Mouse (Mus musculus): ENCODE measurements around the gene Clk2. TPM values are rescaled to one million over a fixed set of nuclear protein-coding genes. Genes with fewer than 3 reads are reported as not detected.

Clk2 gene
- polyA plus RNA-seq (2015; fragmentation: Nextera tagmentation; extraction: Ambion mirVana): 9.4 and 10.4 TPM in 2 replicates

GRCm38 (mm10) chr3:89164506-89165267, at the start of gene Clk2:
Gene Clk2, plus strand, starts transcription at chr3:89164795.

GRCm38 (mm10) chr3:89135958-89136357, 28.6 kb upstream of the Clk2 start, which contains the start of gene Pklr:
Gene Pklr, plus strand, starts transcription at chr3:89136142.

DNA sequence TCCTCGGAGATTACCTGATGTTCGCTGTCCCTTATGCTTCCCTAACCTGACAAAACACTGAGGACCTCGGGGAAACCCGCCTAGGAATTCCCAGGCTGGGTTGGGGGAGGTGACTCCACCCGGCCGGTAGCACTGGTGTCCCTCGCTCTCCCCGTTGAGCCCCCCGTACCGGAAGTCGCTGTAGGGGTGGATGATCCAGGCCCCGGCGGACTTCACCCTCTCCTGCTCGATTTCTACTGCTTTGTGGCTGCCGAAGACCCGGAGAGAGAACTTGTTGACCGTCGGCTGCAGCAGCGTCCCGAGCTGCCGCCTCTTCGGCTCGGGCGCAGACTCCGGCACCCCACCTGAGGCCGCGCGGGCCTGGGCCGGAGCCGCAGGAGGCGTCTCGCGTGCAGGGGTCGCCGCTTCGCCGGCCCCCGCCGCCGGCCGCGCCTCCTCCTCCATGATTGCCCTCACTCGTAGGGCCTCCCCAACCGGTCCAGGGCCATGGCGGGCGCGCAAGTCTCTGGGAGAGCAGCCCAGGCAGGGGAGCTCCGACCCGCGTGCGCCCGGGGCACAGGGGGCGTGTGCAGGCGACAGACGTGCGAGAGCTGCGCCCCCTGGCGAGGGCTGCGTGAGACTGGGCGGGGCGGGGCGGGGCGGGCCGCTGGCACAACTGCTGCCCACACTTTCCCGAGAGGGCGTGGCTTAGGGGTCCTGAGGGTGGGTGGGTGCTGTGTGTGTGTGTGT, 4.8 kb upstream of the Clk2 start, which contains the start of gene Hcn3:
Gene Hcn3 (minus strand): TSS at position 581 of the 729 bp plus-strand sequence.

GRCm38 (mm10) chr3:89177242-89178106, 12.9 kb downstream of the Clk2 start, which contains the start of gene Scamp3:
Gene Scamp3, plus strand, starts transcription at chr3:89177473.

GRCm38 (mm10) chr3:89183058-89183958, 18.7 kb downstream of the Clk2 start, which contains the start of gene Fam189b:
Gene Fam189b, plus strand, starts transcription at chr3:89183143.

DNA sequence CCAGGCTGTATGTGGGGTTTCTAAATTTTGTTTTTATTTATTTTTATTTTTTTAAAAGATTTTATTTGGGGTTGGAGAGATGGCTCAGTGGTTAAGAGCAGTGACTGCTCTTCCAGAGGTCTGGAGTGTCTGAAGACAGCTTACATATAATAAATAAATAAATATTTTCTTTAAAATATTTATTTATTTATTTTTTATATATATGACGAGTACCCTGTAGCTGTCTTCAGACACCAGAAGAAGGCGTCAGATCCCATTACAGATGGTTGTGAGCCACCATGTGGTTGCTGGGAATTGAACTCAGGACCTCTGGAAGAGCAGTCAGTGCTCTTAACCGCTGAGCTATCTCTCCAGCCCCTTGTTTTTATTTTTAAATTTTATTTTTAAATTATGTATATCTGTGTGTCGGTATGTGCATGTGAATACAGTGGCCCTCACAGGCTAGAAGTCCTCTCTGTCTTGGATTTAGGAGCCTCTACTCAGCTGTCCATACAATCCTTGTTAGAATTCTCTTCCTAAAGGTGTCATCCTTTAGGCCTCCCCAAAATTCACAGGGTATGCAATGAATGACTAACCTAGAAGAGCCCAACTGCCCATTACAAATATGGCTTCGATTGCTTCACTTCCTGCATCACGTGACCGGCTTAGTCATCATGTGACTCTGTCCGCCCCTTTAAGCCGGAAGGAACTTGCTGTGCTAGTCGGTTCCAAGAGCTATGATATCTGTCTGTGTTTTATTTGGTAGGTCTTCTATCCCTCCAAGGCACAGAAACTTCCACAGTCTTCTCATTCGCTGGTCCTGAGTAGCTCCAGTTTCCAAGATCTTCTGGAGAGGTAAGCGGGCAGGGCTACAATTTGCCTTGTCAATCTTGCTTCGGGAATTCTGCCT, 37.9 kb downstream of the Clk2 start, which contains the start of gene Gba:
Gene Gba (plus strand): TSS at position 676 of the 889 bp plus-strand sequence.

GRCm38 (mm10) chr3:89214681-89215411, 50.3 kb downstream of the Clk2 start, which contains the start of gene Thbs3:
Gene Thbs3, plus strand, starts transcription at chr3:89215180.

Other genes starting within 250 kb of the Clk2 start
- gene Ash1l, start 214.2 kb upstream of the Clk2 start, polyA plus RNA-seq (2015; fragmentation: Nextera tagmentation; extraction: Ambion mirVana): 9.1 and 9.2 TPM in 2 replicates
- 80.8 and 94.1 TPM in 2 replicates for gene Dap3, start 213.6 kb upstream of the Clk2 start, polyA plus RNA-seq (2015; fragmentation: Nextera tagmentation; extraction: Ambion mirVana)
- gene Rusc1, start 71.5 kb upstream of the Clk2 start, polyA plus RNA-seq (2015; fragmentation: Nextera tagmentation; extraction: Ambion mirVana): 8.6 and 9.6 TPM in 2 replicates
- not detected in 2 replicates for gene Gm43738, start 63.7 kb upstream of the Clk2 start, polyA plus RNA-seq (2015; fragmentation: Nextera tagmentation; extraction: Ambion mirVana)
- 67.5 and 85.5 TPM in 2 replicates for gene Fdps, start 62.8 kb upstream of the Clk2 start, polyA plus RNA-seq (2015; fragmentation: Nextera tagmentation; extraction: Ambion mirVana)
- not detected in 2 replicates for gene Pklr, start 28.7 kb upstream of the Clk2 start, polyA plus RNA-seq (2015; fragmentation: Nextera tagmentation; extraction: Ambion mirVana)
- gene Hcn3, start 4.6 kb upstream of the Clk2 start, polyA plus RNA-seq (2015; fragmentation: Nextera tagmentation; extraction: Ambion mirVana): 0.33 and 0.55 TPM in 2 replicates
- 50.6 and 61.2 TPM in 2 replicates for gene Scamp3, start 12.7 kb downstream of the Clk2 start, polyA plus RNA-seq (2015; fragmentation: Nextera tagmentation; extraction: Ambion mirVana)
- 11.7 and 11.8 TPM in 2 replicates for gene Fam189b, start 18.3 kb downstream of the Clk2 start, polyA plus RNA-seq (2015; fragmentation: Nextera tagmentation; extraction: Ambion mirVana)
- 25.1 and 27.4 TPM in 2 replicates for gene Gba, start 38.1 kb downstream of the Clk2 start, polyA plus RNA-seq (2015; fragmentation: Nextera tagmentation; extraction: Ambion mirVana)
- gene Thbs3, start 50.4 kb downstream of the Clk2 start, polyA plus RNA-seq (2015; fragmentation: Nextera tagmentation; extraction: Ambion mirVana): 61.7 and 72.4 TPM in 2 replicates
- gene Mtx1, start 62.3 kb downstream of the Clk2 start, polyA plus RNA-seq (2015; fragmentation: Nextera tagmentation; extraction: Ambion mirVana): 116 and 132 TPM in 2 replicates
- gene Muc1, start 64.3 kb downstream of the Clk2 start, polyA plus RNA-seq (2015; fragmentation: Nextera tagmentation; extraction: Ambion mirVana): 0.44 and 0.60 TPM in 2 replicates
- gene Krtcap2, start 81.2 kb downstream of the Clk2 start, polyA plus RNA-seq (2015; fragmentation: Nextera tagmentation; extraction: Ambion mirVana): 194 and 215 TPM in 2 replicates
- gene Trim46, start 81.5 kb downstream of the Clk2 start, polyA plus RNA-seq (2015; fragmentation: Nextera tagmentation; extraction: Ambion mirVana): 0.13 and 0.15 TPM in 2 replicates
- gene Dpm3, start 94.6 kb downstream of the Clk2 start, polyA plus RNA-seq (2015; fragmentation: Nextera tagmentation; extraction: Ambion mirVana): 89.6 and 97.0 TPM in 2 replicates
- 53.2 and 56.2 TPM in 2 replicates for gene Slc50a1, start 105.8 kb downstream of the Clk2 start, polyA plus RNA-seq (2015; fragmentation: Nextera tagmentation; extraction: Ambion mirVana)
- 21.7 and 22.7 TPM in 2 replicates for gene Efna1, start 116.3 kb downstream of the Clk2 start, polyA plus RNA-seq (2015; fragmentation: Nextera tagmentation; extraction: Ambion mirVana)
- 0.10 and 1.9 TPM in 2 replicates for gene Efna3, start 158.2 kb downstream of the Clk2 start, polyA plus RNA-seq (2015; fragmentation: Nextera tagmentation; extraction: Ambion mirVana)
- gene Efna4, start 173.2 kb downstream of the Clk2 start, polyA plus RNA-seq (2015; fragmentation: Nextera tagmentation; extraction: Ambion mirVana): 2.1 and 2.3 TPM in 2 replicates
- 37.4 and 49.7 TPM in 2 replicates for gene Adam15, start 185.2 kb downstream of the Clk2 start, polyA plus RNA-seq (2015; fragmentation: Nextera tagmentation; extraction: Ambion mirVana)
- gene Dcst2, start 197.2 kb downstream of the Clk2 start, polyA plus RNA-seq (2015; fragmentation: Nextera tagmentation; extraction: Ambion mirVana): 0.34 TPM in 1 of 2 replicates, not detected in the other
- gene Dcst1, start 200.5 kb downstream of the Clk2 start, polyA plus RNA-seq (2015; fragmentation: Nextera tagmentation; extraction: Ambion mirVana): 0.08 TPM in 1 of 2 replicates, not detected in the other
- gene Zbtb7b, start 230.0 kb downstream of the Clk2 start, polyA plus RNA-seq (2015; fragmentation: Nextera tagmentation; extraction: Ambion mirVana): 2.1 and 3.7 TPM in 2 replicates
- not detected in 2 replicates for gene Lenep, start 238.0 kb downstream of the Clk2 start, polyA plus RNA-seq (2015; fragmentation: Nextera tagmentation; extraction: Ambion mirVana)
- 32.9 and 33.8 TPM in 2 replicates for gene Flad1, start 247.1 kb downstream of the Clk2 start, polyA plus RNA-seq (2015; fragmentation: Nextera tagmentation; extraction: Ambion mirVana)

All from skeletal muscle tissue, postnatal 0 days (tissue).